Mouse (Mus musculus) ovary, postnatal 10 days (tissue): ENCODE results near the gene Cep135.

Source experiments
- DNase-seq: peaks from one replicate; pipeline ENCODE4 v3.0.0; 2022; ENCODE audit warnings: low spot score

The Cep135 gene

GRCm38 (mm10) chr5:76684658-76685605 is 96.4 kb downstream of the Cep135 start:
- no peak for DNase-seq

GRCm38 (mm10) chr5:76687961-76688600 is 99.6 kb downstream of the Cep135 start:
- DNase-seq: no peak

- no peak for DNase-seq
These were observed 100.1 kb downstream of the Cep135 start for GRCm38 (mm10) chr5:76688643-76689042.

GRCm38 (mm10) chr5:76690177-76690593 is 101.7 kb downstream of the Cep135 start:
- DNase-seq: no peak

- no peak for DNase-seq
These were observed 102.8 kb downstream of the Cep135 start for GRCm38 (mm10) chr5:76691251-76691650.

- DNase-seq: no peak
These were observed 103.4 kb downstream of the Cep135 start for GRCm38 (mm10) chr5:76691706-76692424.
